Mouse (Mus musculus): Measurements from ENCODE around the gene Olfr970. TPM values are rescaled to one million over a fixed set of nuclear protein-coding genes. Genes with fewer than 3 reads are reported as not detected.
"Not testable (repeated sequence)": the region's sequence is repeated elsewhere in the genome, so short reads cannot be mapped to it uniquely, and the experiment has no call there.

The Olfr970 gene
- total RNA-seq (2017): not detected in 2 replicates

- no peak for ATAC-seq (replicated peaks; ENCODE audit: low read depth, poor library complexity, severe bottlenecking)
Measured at GRCm38 (mm10) chr9:39808560-39808959, at the start of gene Olfr970. Gene Olfr970, plus strand, starts transcription at chr9:39808860.

GRCm38 (mm10) chr9:39783153-39783552 is 25.5 kb upstream of the Olfr970 start, which contains the start of gene Olfr968:
Gene Olfr968, minus strand, starts transcription at chr9:39783253.
- ATAC-seq (replicated peaks; ENCODE audit: low read depth, poor library complexity, severe bottlenecking): no peak

GRCm38 (mm10) chr9:39790558-39790957 is 18.1 kb upstream of the Olfr970 start, which contains the start of gene Olfr969:
Gene Olfr969, plus strand, starts transcription at chr9:39790945.
- no peak for ATAC-seq (replicated peaks; ENCODE audit: low read depth, poor library complexity, severe bottlenecking)

- ATAC-seq (replicated peaks; ENCODE audit: low read depth, poor library complexity, severe bottlenecking): not testable (repeated sequence)
Measured at GRCm38 (mm10) chr9:39836576-39836975, 27.9 kb downstream of the Olfr970 start, which contains the start of gene Olfr971. Gene Olfr971, plus strand, starts transcription at chr9:39836876.

- ATAC-seq (replicated peaks; ENCODE audit: low read depth, poor library complexity, severe bottlenecking): no peak
Measured at GRCm38 (mm10) chr9:39866122-39866521, 57.5 kb downstream of the Olfr970 start, which contains the start of gene Olfr972. Gene Olfr972, plus strand, starts transcription at chr9:39866422.

Other genes starting within 250 kb of the Olfr970 start
- gene Olfr959, start 233.3 kb upstream of the Olfr970 start, total RNA-seq (2017): not detected in 2 replicates
- not detected in 2 replicates for gene AW551984, start 204.5 kb upstream of the Olfr970 start, total RNA-seq (2017)
- gene Olfr148, start 198.2 kb upstream of the Olfr970 start, total RNA-seq (2017): not detected in 2 replicates
- gene Olfr960, start 187.5 kb upstream of the Olfr970 start, total RNA-seq (2017): not detected in 2 replicates
- gene Olfr961, start 163.8 kb upstream of the Olfr970 start, total RNA-seq (2017): not detected in 2 replicates
- not detected in 2 replicates for gene Olfr963, start 141.7 kb upstream of the Olfr970 start, total RNA-seq (2017)
- not detected in 2 replicates for gene Olfr149, start 101.7 kb upstream of the Olfr970 start, total RNA-seq (2017)
- not detected in 2 replicates for gene Olfr965, start 97.5 kb upstream of the Olfr970 start, total RNA-seq (2017)
- gene Olfr150, start 77.9 kb upstream of the Olfr970 start, total RNA-seq (2017): not detected in 2 replicates
- gene Olfr967, start 62.6 kb upstream of the Olfr970 start, total RNA-seq (2017): not detected in 2 replicates
- gene Olfr968, start 25.6 kb upstream of the Olfr970 start, total RNA-seq (2017): not detected in 2 replicates
- not detected in 2 replicates for gene Olfr969, start 17.9 kb upstream of the Olfr970 start, total RNA-seq (2017)
- not detected in 2 replicates for gene Olfr971, start 28.0 kb downstream of the Olfr970 start, total RNA-seq (2017)
- gene Olfr972, start 57.6 kb downstream of the Olfr970 start, total RNA-seq (2017): not detected in 2 replicates
- gene Olfr229, start 98.5 kb downstream of the Olfr970 start, total RNA-seq (2017): not detected in 2 replicates
- gene Olfr974, start 128.6 kb downstream of the Olfr970 start, total RNA-seq (2017): not detected in 2 replicates
- not detected in 2 replicates for gene Olfr975, start 143.2 kb downstream of the Olfr970 start, total RNA-seq (2017)
- gene Olfr976, start 152.3 kb downstream of the Olfr970 start, total RNA-seq (2017): not detected in 2 replicates
- gene Olfr978, start 183.3 kb downstream of the Olfr970 start, total RNA-seq (2017): not detected in 2 replicates
- gene Olfr979, start 194.6 kb downstream of the Olfr970 start, total RNA-seq (2017): not detected in 2 replicates
- gene Olfr980, start 200.7 kb downstream of the Olfr970 start, total RNA-seq (2017): not detected in 2 replicates
- not detected in 2 replicates for gene Olfr981, start 212.6 kb downstream of the Olfr970 start, total RNA-seq (2017)